Mouse (Mus musculus): Measurements from ENCODE around the gene Efcab6. TPM values are rescaled to one million over a fixed set of nuclear protein-coding genes. Genes with fewer than 3 reads are reported as not detected.

Efcab6 gene
- polyA plus RNA-seq (2012; rRNA removed; ENCODE audit: low replicate concordance) = 0.08 TPM in 1 of 2 replicates, not detected in the other

DNA sequence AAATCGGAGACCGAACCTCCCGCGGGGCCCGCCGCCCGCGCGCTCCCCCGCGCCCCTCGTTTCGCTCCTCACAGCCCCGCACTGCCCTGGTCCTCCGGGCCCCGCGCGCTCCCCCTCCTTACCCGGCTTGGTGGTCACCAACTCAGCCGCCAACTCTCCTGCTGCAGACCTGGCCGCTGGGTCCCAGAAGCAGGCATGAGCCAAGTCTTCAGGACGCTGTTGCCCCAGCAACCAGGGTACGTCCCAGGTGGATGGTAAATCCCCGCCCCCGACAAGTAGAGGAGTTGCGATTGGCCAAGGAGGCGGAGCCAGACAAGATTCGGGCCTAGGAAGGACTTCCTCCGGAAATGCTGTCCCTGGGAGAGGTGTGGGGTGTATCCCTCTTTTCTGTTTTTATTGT, at the start of gene Efcab6:
TSS of gene Efcab6 (minus strand) at position 240 of the 400 bp plus-strand sequence.

DNA sequence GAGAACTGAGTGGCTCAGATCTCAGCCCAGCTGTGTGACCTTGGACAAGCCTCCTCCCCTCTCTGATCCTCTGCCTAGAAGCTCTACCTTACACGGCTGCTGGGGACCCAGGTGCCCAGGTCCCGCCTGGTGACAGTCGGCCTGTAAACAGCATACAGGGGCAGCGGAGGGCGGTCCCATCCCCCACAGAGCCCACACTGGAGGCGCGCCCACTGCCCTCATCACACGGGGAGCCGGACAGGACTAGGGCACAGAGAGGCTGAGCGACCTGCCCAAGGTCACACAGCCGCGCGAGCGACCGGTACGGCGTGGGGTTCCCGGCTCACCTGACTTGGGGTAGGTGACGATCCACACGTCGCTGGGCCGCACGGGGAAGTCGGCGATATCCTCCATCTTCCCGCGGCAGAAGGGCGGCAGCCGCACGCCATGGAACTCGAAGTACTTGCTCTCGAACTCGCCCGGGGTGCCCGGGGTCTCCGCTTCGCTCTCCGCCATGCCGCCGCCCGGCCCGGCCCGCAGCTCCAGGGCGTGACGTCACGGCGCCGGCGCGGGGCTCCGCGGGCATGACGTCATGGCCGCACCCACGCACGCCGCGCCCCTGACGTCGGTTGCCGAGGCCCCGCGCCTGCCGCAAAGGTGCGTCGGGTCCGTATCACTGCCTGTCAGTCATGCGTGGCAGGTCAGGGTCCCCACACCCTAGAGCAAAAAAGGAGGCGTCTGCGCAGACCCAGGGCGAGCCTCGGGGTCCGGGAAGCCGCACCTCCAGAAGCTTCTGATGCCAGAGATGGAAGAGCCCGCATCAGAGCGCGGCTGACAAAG, 40.1 kb upstream of the Efcab6 start, which contains the start of gene Sult4a1:
TSS of gene Sult4a1 (minus strand) at position 650 of the 819 bp plus-strand sequence.

Other genes with a start within 250 kb of the Efcab6 start
- gene Sult4a1, start 40.4 kb upstream of the Efcab6 start, polyA plus RNA-seq (2012; rRNA removed; ENCODE audit: low replicate concordance) = 0.16 and 3.0 TPM in 2 replicates
- gene Pnpla5, start 57.8 kb upstream of the Efcab6 start, polyA plus RNA-seq (2012; rRNA removed; ENCODE audit: low replicate concordance) = 0.89 and 1.0 TPM in 2 replicates
- 558 and 2,530 TPM in 2 replicates for gene Pnpla3, start 102.5 kb upstream of the Efcab6 start, polyA plus RNA-seq (2012; rRNA removed; ENCODE audit: low replicate concordance)
- gene Samm50, start 126.9 kb upstream of the Efcab6 start, polyA plus RNA-seq (2012; rRNA removed; ENCODE audit: low replicate concordance) = 16.8 and 17.4 TPM in 2 replicates
- 13.3 and 18.1 TPM in 2 replicates for gene Parvb, start 166.7 kb upstream of the Efcab6 start, polyA plus RNA-seq (2012; rRNA removed; ENCODE audit: low replicate concordance)